Mouse (Mus musculus) urinary bladder, adult 18-20 months (tissue): ENCODE measurements around the gene Trim27.

Experiments used
- DNase-seq, 2 experiments: peaks; one replicate each; pipeline ENCODE4 v3.0.0; 2022; ENCODE audit warnings: low spot score in 2 of 2, mixed read lengths in 2 of 2

Trim27 gene

DNA sequence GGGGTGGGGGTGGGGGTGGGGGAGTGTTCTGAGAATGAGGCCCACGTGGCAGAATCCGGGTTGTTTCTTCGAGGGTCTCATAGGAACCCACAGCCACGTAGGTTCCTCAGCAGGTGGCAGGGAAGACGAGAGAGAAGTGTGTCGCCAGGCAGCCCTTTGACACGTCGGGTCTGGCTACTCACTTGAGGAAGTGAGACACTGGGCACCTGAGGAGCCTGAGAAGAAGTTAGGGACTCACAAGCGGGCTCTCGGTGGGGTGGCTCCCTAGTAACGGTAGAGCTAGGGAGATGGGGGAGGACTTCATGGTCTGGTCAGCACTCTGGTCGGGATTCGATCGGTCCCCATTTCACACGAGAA lies at the start of gene Trim27:
Gene Trim27, plus strand, starts transcription at position 79 of the 357 bp plus-strand sequence.
- no peak for DNase-seq

GRCm38 (mm10) chr13:21142421-21142820 lies 36.8 kb upstream of the Trim27 start:
- no peak for DNase-seq

DNA sequence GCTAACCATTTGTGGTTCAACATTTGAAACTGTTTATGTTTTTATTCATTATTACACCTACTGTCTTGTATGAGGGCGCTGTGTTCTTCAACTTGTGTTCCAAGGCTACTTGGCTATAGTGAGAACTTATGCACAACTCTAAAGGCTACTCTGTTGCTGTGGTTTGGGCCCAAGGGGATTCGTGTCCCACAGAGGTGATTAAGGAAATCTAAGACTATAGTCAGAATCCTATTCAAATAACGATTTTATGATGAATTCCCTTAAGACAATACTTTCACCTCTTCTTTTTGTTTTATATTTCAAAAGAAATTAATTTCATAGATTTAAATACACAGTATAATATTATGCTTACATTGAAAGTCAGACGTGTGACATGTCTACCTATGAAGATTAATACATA lies 33.5 kb upstream of the Trim27 start, which contains the start of gene Olfr1368:
Gene Olfr1368, minus strand, starts transcription at position 101 of the 400 bp plus-strand sequence.
- no peak for DNase-seq

DNA sequence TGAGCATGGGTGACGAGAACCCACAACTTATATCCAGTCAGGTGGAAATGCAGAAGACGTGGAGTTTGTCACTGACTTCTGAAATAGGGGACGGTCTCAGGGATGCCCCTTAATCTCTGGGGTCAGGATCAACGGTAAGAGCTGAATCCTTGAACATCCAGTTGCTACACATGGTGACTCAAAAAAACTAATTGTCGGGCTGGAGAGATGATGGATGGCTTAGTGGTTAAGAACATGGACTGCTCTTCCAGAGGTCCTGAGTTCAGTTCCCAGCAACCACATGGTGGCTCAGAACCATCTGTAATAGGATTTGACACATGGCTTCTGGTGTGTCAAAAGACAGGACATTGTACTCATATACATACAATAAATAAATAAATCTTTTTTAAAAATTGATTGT lies 23.4 kb upstream of the Trim27 start:
- DNase-seq = no peak

- DNase-seq = no peak
These were observed 21.2 kb upstream of the Trim27 start for GRCm38 (mm10) chr13:21158071-21158470.

GRCm38 (mm10) chr13:21158785-21159474 lies 20.3 kb upstream of the Trim27 start:
- DNase-seq = peak; percentile 72 to 78

DNA sequence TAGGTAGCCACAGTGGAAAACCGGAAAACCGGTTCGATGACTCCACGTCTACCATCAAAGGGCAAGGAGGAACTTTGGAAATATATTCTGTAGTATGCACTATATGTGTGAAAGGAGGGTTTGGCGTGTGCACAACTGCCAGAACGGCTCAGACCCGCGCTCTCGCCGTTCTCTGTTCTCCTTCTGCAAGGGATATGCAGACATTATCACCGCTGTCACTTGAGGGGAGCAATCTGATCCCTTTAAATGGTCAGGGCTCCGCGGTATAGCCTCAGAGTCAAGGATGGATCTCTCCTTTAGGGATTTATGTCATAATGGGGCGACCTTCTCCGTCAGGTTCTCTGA lies 19.8 kb upstream of the Trim27 start:
- DNase-seq = no peak

- DNase-seq = no peak
These were observed 19.2 kb upstream of the Trim27 start for GRCm38 (mm10) chr13:21160041-21160511.

DNA sequence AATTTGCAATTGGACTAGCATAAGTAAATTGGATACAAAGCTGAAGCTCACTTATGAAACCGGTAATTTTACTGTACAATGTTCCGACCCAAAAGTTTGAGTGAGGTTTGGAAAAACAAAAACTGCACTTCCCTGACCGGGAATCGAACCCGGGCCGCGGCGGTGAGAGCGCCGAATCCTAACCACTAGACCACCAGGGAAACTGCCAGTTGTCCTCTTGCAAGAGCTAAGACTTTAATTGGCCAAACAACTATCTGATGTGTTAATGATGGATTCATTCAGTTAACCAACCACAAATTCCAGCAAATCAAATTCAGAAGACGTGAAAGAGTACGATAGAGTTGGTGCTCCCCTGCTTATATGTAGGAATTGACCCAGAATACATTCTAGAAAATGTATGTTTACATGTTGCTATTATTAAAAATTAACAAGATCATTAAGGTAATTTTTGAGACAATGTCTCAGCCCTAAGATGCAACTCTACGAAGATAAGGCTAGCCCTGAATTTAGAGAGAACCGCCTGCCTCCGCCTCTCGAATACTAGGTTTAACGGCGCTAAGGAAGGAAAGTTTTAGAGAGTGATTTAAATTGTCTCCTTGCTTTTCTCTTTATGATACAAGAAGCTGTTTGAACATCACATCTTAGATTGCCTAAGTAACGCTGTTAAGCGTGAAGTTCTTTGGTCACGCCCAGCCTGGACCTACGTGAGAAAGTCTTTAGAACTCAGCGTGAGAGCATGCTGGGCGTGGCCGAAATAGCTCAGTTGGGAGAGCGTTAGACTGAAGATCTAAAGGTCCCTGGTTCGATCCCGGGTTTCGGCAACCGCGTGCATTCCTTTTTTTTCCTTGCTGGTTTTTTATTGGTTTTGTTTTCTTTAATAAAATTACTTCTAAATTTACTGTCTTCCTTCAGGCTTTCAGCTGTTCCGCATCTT lies 18.3 kb upstream of the Trim27 start:
- DNase-seq = peak; percentile 89 to 94

DNA sequence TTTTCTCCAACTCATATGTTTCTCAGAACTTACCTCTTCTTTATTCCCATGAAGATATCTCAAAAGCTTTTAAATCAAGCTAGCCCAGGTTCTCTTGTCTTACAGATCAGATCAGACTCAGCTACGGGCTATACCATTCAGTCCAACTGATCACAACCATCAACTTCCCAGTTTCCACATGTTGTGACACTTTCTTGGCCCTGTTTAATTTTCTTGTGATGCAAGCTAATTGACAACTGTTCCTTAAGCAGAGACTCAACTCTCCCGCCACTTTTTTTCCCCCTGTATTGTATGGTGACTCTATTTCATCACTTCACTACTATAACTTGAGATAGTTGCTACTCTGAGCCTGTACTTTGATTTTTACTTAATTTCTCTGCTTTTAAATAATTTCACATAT lies 17.7 kb upstream of the Trim27 start:
- no peak for DNase-seq

GRCm38 (mm10) chr13:21162591-21162990 lies 16.7 kb upstream of the Trim27 start:
- DNase-seq = no peak

DNA sequence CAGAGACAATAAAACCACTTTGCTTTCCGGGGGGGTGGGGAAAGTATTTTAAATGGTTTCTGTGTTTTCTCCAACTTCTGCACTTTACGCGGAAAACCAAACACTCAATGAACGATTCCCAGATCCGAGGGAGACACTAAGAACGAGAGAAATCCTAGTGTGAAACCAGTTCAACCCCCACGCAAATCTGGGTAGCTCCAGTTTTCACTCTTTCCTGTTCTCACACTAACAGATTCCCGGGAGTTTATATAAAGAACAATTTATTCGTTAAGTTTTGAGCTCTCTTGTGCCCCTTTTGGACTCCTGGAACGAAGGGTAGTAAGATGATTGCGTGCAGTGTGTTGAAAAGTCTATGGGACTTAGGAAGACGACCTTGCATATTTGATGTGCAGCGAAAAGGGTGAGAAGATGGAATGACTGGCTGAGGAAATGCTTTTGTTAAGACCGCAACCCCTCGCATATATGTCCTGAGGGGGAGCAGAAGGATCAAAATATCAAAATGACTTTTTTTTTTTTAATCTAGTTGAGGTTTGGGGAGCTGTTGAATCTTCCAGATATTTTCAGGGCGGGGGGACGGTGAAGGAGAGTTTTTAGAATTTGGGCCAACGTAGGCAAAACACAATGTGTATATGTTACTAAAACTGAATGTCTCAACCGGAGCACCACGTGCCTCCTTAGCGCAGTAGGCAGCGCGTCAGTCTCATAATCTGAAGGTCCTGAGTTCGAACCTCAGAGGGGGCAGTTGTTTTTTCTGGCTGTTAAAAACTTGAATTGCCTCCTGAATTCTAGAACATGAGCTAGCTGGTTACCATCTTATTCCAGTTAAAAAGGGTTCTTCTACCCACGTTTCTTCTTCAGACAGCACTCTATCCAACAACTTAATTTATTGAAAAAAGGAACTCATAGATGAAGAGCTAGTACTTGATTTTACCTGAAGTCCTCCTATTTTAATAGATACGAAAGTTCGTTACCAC lies 12.0 kb upstream of the Trim27 start:
- DNase-seq = peak; percentile 55 to 60

DNA sequence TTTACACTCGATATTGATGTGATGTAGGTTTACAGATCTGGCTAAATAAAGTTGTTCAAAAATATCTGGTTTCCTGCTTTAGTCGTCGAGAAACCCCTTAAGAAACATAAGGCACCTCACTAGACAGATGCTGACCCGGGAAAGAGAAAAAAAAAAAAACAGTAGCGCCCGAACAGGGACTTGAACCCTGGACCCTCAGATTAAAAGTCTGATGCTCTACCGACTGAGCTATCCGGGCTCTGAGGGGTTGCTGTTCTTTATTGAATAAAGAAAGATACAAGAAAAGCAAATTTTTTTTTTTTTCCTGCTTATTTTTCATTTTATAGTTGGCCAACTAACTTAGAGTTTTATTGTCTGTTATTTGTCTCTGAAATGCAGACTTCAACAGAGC lies 11.3 kb upstream of the Trim27 start:
- DNase-seq = no peak

GRCm38 (mm10) chr13:21168371-21169011 lies 10.8 kb upstream of the Trim27 start:
- peak in 1 of 2 experiments; percentile 49 for DNase-seq

DNA sequence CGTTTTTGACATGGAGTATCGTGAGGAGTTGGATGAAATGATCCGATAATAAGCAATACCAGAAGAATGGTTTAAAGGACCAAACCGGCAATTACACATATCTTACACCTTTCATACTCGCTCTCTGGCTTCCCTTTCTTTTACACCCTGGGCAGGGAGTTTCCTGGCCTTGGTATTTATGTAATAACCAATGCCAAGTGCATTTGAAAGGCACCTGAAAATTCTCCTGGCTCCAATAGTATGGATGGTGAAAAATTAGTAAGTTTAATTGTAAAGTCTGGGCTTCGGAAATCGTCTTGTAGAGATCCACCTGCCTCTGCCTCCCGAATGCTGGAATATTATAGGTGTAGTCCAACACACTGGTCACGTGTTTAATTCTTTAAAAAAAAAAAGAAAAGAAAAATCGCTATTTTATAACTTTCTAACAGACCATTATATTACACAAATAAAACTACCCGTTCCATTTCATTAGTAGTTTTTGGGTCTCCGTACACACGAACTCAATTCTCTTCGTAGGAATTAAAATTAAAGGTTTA lies 10.1 kb upstream of the Trim27 start:
- DNase-seq = no peak

DNA sequence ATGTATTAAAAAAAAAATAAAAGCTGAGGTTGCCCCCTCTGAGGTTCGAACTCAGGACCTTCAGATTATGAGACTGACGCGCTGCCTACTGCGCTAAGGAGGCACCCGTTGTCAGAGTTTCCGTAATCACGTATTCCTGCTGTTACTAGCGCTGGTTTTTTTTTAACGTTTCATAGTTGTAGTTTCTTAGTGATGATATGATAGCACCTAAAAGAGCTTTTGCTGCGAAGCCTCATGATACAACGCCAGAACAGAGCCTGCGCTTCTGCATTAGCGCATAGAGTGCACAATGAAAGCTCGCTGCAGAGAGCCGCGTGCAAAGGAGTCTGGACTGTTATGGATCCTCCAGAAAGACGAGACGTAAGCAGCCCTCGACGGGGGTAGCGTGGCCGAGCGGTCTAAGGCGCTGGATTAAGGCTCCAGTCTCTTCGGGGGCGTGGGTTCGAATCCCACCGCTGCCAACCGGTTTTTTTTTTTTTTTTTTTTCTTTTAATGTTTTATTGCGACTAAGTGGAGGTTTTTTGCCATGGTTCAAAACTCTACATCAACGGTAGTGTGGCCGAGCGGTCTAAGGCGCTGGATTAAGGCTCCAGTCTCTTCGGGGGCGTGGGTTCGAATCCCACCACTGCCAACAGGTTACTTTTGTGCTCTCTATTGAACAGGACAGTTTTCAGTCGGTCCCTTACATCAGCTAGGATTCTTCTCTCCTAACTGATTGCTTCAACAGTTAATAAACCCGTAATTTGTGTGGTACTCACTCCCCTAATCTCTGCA lies 9.4 kb upstream of the Trim27 start:
- DNase-seq = peak; percentile 50 to 65

GRCm38 (mm10) chr13:21170431-21171155 lies 8.7 kb upstream of the Trim27 start:
- DNase-seq = no peak

GRCm38 (mm10) chr13:21171156-21171530 lies 8.1 kb upstream of the Trim27 start:
- DNase-seq = no peak

DNA sequence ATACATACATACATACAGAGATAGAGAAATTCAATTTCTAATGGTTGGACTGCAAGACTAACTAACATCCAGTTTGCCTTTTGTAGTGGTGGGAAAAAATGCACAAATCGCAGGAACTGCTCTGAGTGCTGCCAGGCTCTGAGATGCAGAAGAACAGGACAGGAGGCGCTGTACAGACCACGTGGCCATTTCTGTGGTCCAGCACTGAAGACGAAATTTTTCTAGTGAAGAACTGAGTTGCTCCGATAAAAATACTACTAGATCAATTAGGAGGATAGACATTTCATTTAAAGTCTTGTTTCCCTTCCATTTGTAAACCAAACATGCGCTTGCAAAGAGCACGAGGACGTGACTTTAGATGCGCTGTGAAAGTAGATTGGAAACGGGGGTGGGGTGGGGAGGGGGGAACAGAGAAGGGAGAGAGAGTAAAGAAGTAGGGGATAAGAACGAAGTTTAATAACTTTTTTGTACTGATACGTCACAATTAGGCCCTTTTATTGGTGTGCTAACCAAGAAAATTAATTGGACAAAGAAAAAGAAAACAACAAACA lies 7.6 kb upstream of the Trim27 start:
- no peak for DNase-seq
